Mouse (Mus musculus) lung, adult 18-20 months (tissue): ENCODE measurements around the gene Lrrc41.

Source experiments
- DNase-seq, 2 experiments: peaks; one replicate each; pipeline ENCODE4 v3.0.0; 2022; ENCODE audit warnings: mixed read lengths in 2 of 2

The Lrrc41 gene

DNA sequence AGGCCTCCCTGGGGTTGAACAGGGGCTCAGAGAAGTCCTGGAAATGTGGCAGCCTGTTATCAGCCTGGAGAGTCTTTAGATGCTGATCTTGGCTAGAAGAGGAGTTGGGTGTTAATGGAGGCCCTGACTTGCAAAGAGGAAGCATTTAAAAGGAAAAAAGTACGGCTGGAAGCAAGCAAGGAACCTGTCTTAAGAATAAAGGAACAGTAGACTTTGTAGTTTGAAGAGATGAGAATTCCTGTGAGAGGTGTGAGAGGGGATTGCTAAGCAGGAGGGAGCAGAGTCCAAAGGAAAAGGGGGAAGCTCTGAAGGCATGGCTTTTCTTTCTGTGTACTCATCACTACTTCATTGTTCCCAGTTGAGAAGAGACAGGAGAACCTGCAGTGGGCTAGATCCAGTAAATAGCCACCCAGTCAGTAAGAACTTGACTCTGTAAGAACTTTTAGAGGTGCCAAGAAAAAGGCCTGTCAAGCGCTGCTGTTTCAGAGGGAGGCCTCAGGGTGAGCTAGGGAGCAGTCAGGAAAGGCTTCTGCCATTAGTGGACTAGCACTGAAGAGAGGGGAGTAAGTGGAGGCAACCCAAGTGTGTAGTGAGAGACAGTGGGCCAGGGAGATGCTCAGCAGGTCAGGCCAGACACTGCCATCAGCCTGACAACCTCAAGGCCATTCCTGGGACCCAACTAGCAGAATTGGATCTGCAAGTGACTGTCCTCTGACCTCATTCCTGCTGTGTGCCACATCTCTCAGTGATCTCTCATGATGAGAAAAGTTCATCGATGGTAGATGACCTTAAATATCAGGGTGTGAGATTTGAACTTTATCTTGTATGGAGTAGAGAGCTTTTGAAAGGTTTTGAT lies 2.4 kb downstream of the Lrrc41 start:
- no peak for DNase-seq

- no peak for DNase-seq
Measured at GRCm38 (mm10) chr4:116088510-116089249, 13.6 kb downstream of the Lrrc41 start.

DNA sequence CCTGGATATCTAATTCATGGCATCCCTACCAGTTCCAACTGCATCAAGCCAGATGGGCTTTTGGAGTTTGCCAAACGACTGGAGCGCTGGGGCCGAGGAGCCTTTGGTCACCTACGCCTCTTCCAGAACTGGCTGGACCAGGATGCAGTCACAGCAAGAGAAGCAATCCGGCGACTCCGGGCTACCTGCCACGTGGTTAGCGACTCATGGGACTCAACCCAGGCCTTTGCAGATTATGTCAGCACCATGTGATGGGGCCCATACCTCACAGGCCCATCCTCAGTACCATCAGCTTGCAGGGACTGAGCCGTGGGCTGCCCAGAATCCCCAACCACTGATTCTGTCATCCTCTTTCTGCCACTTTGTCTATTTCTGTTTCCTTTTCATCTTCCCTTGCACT lies 21.2 kb downstream of the Lrrc41 start:
- no peak for DNase-seq

DNA sequence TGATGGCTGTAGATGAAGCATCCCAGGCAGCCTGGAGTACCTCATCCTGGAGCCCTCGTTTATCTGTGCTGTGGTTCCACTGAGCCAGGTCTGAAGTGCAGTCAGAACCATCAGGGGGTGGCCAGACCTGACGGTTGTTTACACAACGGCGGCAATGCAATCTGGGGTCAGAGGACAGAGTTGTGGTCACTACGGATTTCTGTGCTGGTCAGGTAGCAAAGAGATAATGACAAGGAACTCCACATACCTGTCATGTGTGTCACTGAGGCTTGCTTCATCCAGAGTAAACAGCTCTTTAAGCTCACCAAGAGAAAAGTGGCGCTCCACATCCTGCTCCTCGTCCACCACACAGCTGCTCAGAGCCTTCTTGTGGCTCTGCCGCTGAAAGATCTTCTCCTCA lies 22.1 kb downstream of the Lrrc41 start:
- DNase-seq: peak in 1 of 2 experiments; percentile 7

DNA sequence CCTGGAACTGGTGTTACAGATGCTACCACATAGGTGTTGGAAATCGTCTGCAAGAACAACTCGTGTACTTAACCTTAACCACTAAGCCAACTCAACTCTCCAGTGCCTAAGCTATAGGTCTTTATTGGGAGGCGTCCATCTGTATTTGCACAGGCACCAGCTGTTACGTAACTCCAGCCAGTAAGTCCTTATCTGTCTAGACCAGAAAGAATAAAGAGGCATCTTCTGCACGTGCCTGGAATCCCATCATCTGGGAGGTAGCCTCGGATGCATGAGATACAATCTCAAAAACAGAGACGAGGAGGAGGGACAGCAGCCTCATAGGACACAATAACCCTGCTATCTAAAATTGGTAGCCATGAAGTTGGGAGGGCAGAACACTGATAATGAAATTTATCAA lies 25.9 kb downstream of the Lrrc41 start:
- DNase-seq: no peak

- no peak for DNase-seq
Measured at GRCm38 (mm10) chr4:116105278-116105677, 30.2 kb downstream of the Lrrc41 start.

DNA sequence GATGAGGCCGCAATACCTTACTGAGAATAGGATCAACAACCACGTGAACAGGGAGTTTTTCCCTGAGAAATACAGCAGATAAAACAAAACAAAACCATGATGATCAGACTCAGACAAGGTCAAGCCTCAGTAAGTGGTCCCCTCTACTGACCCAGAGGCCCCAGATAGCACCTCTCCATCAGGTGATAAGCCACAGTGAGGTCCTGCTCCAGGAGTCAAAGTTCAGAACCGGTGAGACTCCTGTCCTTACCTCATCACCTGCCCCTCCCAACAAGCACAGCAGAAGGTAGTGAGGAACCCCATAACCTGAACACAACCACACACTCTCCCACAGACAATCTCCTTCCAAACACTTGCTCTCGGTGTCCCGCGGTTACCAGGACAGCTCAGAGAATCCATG lies 35.6 kb downstream of the Lrrc41 start:
- no peak for DNase-seq

DNA sequence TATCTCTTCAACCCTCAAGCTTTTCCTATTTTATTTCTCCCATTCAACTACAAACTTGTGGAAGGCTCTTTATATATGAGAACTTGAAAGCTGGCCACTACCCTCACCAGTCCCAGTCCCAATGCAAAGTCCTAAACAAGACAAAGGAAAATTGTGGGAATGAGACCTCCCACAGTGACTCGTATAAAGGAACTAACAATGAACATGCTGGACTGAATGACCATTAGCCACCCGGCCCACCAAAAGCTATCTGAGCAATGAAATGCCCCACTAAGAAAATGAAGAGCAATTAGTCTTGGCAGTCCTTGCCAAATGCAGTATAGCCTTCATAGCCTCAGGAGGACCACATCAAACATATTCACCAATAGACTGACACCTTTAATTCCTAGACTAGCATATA lies 36.4 kb downstream of the Lrrc41 start:
- no peak for DNase-seq

- no peak for DNase-seq
Measured at GRCm38 (mm10) chr4:116122762-116123161, 47.7 kb downstream of the Lrrc41 start.

DNA sequence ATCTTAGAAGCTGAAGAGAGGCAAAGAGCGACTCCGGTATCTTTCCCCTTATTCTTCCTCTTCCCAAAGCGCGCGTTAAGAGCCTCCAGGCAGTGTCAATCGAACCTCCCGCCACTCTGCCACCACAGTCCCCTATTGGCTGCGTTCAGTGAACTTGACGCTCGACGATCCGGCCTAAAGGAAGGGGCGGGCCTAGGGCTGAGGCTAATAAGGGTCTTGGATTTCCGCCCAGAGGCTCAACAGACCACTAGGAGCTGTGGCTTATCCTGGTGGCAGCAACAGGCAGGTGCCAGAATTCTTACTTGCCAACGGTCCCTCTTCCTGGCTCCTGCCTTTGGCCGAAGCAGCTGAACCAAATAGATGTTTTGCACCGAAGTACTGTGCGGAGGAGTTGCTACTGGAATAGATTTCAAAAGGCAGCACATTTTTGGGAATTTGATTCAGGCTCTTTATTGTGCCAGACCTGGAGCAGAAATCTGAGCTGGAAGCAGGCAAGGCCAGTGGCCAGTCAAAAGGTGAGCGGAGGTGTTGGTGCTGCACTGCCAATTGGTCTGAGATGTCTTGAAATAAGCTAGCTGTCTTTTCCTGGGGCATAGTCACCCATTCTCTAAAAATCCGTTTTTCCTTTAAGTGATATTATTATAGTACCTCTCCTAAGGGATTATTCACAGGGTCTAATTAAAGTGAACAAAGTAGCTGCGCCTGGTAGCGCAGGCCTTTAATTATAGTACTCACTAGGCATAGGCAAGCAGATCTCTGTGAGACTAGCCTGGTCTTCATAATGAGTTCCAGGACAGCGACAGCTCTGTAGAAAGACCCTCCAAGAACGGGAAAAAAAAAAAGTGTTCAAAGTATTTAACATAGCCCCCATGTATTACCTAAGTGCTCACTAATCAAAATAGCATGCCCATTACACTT lies 48.8 kb downstream of the Lrrc41 start, which contains the start of the genes Rad54l and Pomgnt1:
Gene Rad54l, minus strand, starts transcription at position 89 of the 918 bp plus-strand sequence.
Gene Pomgnt1, plus strand, starts transcription at position 239 of the 918 bp plus-strand sequence.
- DNase-seq: peak; percentile 85 to 91

DNA sequence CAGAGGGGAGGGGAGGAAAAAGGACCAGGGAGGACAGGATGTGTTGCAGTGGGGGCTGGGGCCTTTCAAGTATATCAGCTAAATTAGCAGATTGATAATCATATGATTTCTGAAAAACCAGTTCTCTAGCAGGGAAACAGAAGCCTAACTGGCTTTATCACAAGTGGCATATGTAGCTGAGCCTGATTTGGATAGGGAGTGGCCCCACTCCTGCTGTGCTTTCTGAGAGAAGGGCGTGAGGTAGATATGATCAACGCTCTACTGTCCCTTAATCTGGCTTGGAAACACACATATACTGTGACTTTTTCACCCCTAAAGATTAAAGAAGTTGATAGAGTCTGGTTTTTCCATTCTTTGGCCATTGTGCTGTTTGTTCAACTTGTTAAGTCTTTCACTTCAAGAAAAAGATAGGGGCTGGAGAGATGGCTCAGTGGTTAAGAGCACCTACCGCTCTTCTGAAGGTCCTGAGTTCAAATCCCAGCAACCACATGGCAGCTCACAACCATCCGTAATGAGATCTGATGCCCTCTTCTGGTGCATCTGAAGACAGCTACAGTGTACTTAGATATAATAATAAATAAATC lies 50.8 kb downstream of the Lrrc41 start:
- no peak for DNase-seq

DNA sequence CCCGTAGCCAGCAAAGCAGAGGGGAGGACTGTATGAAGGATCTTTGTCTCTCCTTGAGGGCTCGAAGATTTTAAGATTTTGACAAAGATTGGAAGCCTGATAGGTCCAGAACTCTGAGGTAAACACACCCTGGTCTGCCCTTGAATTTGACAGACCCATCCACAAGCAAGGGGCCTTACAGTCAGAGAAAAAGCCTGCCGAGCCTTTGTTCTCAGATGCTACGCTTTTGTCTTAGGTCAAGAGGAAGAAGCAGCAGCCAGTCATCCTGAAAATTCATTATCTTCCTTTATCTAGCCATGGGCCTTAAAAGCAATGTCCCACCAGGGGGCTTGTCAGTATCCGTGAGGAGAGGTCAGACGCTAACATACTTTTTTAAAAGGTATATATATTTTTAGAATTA lies 52.9 kb downstream of the Lrrc41 start:
- DNase-seq: no peak

GRCm38 (mm10) chr4:116133126-116133525 lies 58.1 kb downstream of the Lrrc41 start:
- no peak for DNase-seq

DNA sequence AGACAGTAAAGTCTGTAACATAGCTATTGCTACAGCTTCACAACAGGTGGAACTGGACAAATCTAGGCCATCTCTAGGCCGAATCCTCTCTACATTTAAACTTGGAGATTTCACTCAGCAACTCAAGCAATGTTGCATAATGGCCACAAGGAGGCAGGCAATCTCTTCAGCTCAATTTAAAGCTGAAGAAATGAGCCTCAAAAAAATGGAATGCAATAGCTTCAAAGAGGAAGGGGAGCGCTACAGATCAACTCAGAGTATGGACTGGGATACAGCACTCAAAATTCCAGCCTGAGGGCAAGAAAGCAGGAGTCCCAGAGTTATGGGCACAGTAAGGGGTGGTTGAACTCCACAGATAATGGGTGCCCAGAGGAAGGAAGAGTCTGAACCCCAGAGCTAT lies 59.9 kb downstream of the Lrrc41 start:
- no peak for DNase-seq

DNA sequence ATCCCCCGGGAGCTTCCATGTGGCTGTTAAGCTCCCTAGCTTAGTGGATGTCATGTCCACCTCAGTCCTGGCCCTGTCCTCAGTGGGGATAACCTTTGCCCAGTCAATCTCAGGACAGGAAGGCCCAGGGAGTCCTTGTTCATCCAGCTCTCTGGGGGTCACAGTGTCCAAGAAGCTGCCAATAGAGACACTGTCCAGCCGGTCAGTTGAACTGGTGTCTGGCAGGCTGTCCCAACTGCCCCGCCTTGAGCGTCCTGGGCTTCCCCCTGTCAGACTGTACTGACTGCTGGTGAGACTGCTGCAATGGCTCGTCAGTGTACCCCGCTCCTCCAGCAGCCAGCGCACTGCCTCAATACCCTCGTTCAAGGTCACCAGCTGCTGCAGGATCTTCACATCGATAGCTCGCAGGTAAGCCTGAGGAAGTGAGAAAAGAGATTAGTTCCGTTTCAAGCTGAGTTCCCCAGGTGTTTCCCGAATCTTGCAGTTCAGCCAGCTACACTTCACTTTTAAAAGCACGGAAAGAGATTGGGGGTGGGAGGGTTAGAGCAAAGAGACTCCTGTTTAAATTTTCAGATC lies 62.4 kb downstream of the Lrrc41 start:
- DNase-seq: no peak

GRCm38 (mm10) chr4:116140801-116141574 lies 65.9 kb downstream of the Lrrc41 start:
- DNase-seq: no peak

DNA sequence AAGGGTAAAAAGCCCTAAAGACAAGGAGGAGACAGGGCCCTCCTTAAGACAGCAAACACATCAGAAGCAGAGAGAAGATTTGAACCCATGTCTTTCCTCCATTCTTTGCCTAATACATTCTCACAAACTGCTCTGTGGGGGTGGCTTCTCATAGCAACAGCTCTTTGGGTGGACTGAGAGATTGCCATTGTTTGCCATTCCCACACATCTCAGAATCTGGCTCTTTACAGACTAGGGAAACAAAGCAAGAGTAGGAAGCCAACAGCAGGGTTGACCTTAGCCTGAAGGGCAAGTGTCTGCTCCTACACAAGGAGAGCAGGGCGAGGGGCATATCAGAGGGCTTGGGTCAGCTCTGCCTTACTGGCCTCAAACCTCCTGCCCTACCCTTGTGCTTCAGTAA lies 66.7 kb downstream of the Lrrc41 start:
- DNase-seq: no peak

GRCm38 (mm10) chr4:116142269-116142668 lies 67.2 kb downstream of the Lrrc41 start:
- DNase-seq: no peak

GRCm38 (mm10) chr4:116143317-116143811 lies 68.3 kb downstream of the Lrrc41 start:
- peak; percentile 48 to 56 for DNase-seq

DNA sequence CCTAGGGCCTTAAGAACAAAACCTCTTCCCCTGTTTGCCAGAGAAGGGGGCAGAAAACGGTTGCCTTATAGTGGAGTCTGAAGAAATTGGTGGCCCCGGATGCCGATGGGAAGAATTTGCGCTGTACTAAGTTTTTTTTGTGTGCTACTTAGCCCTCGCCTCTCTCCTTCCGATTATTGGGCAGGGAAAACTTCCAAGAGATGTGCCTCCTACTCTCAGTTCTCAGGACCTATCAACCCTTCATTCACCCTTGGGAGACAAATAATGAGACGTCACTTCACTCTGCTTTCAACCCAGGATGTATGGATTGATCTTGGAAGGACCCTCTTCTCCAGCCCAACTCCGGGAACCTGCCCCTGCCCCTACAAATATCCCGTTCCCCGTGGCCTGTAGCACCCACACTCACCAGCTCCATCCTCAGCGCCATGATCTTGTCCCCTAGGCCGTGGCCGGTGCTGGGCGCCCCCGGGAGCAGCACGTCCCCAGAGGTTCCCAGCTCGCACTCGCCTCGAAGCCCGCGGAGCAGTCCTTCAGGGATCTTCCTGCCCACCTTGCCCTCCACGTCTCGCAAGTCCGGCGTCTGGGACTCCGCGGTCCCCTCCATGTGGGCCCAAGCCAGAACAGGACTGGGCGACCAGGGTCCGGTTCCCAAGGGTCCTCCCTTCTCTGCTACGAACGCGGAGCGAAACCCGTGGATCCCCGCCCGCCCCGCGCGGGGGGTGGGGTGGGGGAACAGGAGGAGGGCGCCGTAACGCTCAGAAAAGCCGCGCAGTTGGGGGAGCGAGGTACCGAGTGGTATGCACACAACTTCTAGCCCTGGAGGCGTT lies 69.0 kb downstream of the Lrrc41 start:
- DNase-seq: peak; percentile 76 to 78
